Mouse (Mus musculus) ES-Bruce4 (cell line): ENCODE measurements around the gene Vamp2.

Source experiments
- CTCF ChIP-seq: IDR thresholded peaks from one replicate; pipeline ENCODE4 v1.8.1; 2011; ENCODE audit warnings: low read depth, low read length
- POLR2A ChIP-seq: IDR thresholded peaks from one replicate; pipeline ENCODE4 v1.8.1; 2011; ENCODE audit warnings: low read length; ENCODE audit not compliant: insufficient read depth

- no peak for TF ChIP-seq CTCF
- no peak for TF ChIP-seq POLR2A
Measured at GRCm38 (mm10) chr11:69106842-69107241, 18.6 kb downstream of the Vamp2 start.
